Mouse (Mus musculus) left cerebral cortex, postnatal 4 days (tissue): ENCODE results near the gene Zfp493. TPM values are rescaled to one million over a fixed set of nuclear protein-coding genes. Genes with fewer than 3 reads are reported as not detected.

Experiments
- total RNA-seq, 2 experiments: library from RNA; stranded (reverse); gene quantifications; 2 replicates each; pipeline ENCODE4 v1.2.3; 2021

Zfp493 gene
- total RNA-seq, 2 experiments from 2014 or later = 3.2 to 4.9 TPM

Other genes starting within 250 kb of the Zfp493 start
- gene Zfp748, start 225.9 kb upstream of the Zfp493 start, total RNA-seq = 10 to 100 TPM; 10.1 to 10.9 TPM
- 10 to 100 TPM; 11.3 to 11.4 TPM for gene Zfp729b, start 170.0 kb upstream of the Zfp493 start, total RNA-seq
- 1 to 10 TPM in 1 of 2 experiments, under 1 TPM in 1; 0.48 to 1.1 TPM for gene Gm49345, start 141.9 kb upstream of the Zfp493 start, total RNA-seq
- gene Zfp729a, start 141.9 kb upstream of the Zfp493 start, total RNA-seq = 1 to 10 TPM; 9.7 to 10.0 TPM
- gene Zfp738, start 92.6 kb upstream of the Zfp493 start, total RNA-seq = 10 to 100 TPM; 21.5 to 25.0 TPM
- 10 to 100 TPM; 20.6 TPM for gene Zfp65, start 50.5 kb upstream of the Zfp493 start, total RNA-seq
- gene Zfp85, start 24.5 kb upstream of the Zfp493 start, total RNA-seq = 1 to 10 TPM; 7.2 to 9.1 TPM
- 10 to 100 TPM in 1 of 2 experiments, 1 to 10 TPM in 1; 7.9 to 11.2 TPM for gene Zfp273, start 34.0 kb downstream of the Zfp493 start, total RNA-seq
- gene Gm10037, start 51.4 kb downstream of the Zfp493 start, total RNA-seq = 1 to 10 TPM; 3.8 to 5.3 TPM
- gene BC048507, start 83.6 kb downstream of the Zfp493 start, total RNA-seq = not detected